Mouse (Mus musculus) MEL (cell line): ENCODE measurements around the gene Cyp4f14.
"Not testable (repeated sequence)": the region's sequence is repeated elsewhere in the genome, so short reads cannot be mapped to it uniquely, and the experiment has no call there.

Experiments
- EP300 ChIP-seq, 2 experiments: IDR thresholded peaks; 2 replicates each; pipeline ENCODE4 v1.6.1; 2011; ENCODE audit warnings: improper control_type of control experiment in 2 of 2, low read length in 2 of 2, low read depth in 1 of 2, mild to moderate bottlenecking in 1 of 2
- ETS1 ChIP-seq: IDR thresholded peaks from 2 replicates; pipeline ENCODE4 v1.6.1; 2012; ENCODE audit warnings: low read depth, mild to moderate bottlenecking, inconsistent platforms, low read length, improper control_type of control experiment, moderate library complexity
- MEF2A ChIP-seq: IDR thresholded peaks from 2 replicates; pipeline ENCODE4 v1.6.1; 2014; ENCODE audit warnings: low read depth, mild to moderate bottlenecking, inconsistent platforms, low read length, improper control_type of control experiment; ENCODE audit not compliant: poor library complexity, insufficient replicate concordance, severe bottlenecking; ENCODE audit errors: extremely low read depth
- NRF1 ChIP-seq: IDR thresholded peaks from 2 replicates; pipeline ENCODE4 v1.6.1; 2014; ENCODE audit warnings: low read depth, mild to moderate bottlenecking, inconsistent platforms, low read length, improper control_type of control experiment, moderate library complexity; ENCODE audit not compliant: poor library complexity, insufficient read depth, severe bottlenecking
- POLR2A ChIP-seq, 2 experiments: IDR thresholded peaks; 2 replicates each; pipeline ENCODE4 v1.6.1; 2011 to 2012; ENCODE audit warnings: low read length in 2 of 2, mild to moderate bottlenecking in 2 of 2, control low read depth in 1 of 2, improper control_type of control experiment in 1 of 2, low read depth in 1 of 2, moderate library complexity in 1 of 2; ENCODE audit not compliant: control insufficient read depth in 1 of 2, insufficient read depth in 1 of 2, poor library complexity in 1 of 2
- POLR2AphosphoS2 ChIP-seq: IDR thresholded peaks from 2 replicates; pipeline ENCODE4 v1.6.1; 2011; ENCODE audit warnings: low read length, improper control_type of control experiment
- TAL1 ChIP-seq: IDR thresholded peaks from 2 replicates; pipeline ENCODE4 v1.6.1; 2012; ENCODE audit warnings: mild to moderate bottlenecking, inconsistent platforms, low read length, moderate library complexity, mixed read lengths
- USF1 ChIP-seq: IDR thresholded peaks from 2 replicates; pipeline ENCODE4 v1.6.1; 2014; ENCODE audit warnings: low read depth, mild to moderate bottlenecking, inconsistent platforms, low read length, improper control_type of control experiment, moderate library complexity

DNA sequence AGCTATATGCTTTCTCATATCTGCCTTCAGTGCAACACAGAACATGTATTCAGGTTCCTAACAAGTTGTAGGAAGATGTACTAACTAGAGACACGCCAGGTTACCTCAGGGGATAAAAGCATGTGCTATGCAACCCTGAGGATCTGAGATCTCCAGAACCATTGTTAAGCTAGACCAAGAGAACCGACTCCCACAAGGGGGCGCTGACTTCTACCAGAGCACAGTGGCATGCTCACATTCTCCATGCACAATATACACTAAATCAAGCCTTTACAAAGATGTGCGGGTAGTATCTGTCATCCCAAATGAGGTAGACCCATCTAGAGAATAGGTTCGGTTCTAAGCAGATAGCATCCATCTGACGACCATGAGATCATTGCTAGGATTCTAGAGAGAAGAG lies 60.4 kb downstream of the Cyp4f14 start:
- TF ChIP-seq POLR2AphosphoS2; ETS1; TAL1; USF1; MEF2A; EP300 (IDR thresholded peaks at IDR 0.05; ENCODE audit: low read depth in 1 of 2, low read length in 2 of 2); POLR2A (IDR thresholded peaks at IDR 0.05; ENCODE audit: control insufficient read depth in 1 of 2, insufficient read depth in 1 of 2, low read depth in 1 of 2, low read length in 2 of 2, poor library complexity in 1 of 2); NRF1: not testable (repeated sequence)
